Mouse (Mus musculus) frontal cortex, postnatal 10 days (tissue): ENCODE measurements around the gene Sema4a.
"Not testable (repeated sequence)": the region's sequence is repeated elsewhere in the genome, so short reads cannot be mapped to it uniquely, and the experiment has no call there.

Experiments
- DNase-seq, 2 experiments: peaks; one replicate each; pipeline ENCODE4 v3.0.0; 2022; ENCODE audit warnings: low spot score in 2 of 2, mixed read lengths in 1 of 2

The Sema4a gene

DNA sequence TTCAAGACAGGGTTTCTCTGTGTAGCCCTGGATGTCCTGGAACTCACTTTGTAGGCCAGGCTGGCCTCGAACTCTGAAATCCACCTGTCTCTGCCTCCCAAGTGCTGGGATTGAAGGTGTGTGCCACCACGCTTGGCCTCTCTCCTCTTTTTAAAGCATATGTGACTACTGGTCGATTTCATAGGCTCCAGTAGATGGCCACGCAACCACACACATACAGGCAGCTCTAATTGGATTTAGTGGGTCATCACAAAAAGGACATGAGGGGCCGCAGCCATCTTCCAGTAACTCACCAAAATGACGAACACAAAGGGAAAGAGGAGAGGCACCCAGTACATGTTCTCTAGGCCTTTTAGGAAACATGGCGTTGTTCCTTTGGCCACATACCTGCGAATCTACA lies 32.3 kb downstream of the Sema4a start:
- not testable (repeated sequence) for DNase-seq

DNA sequence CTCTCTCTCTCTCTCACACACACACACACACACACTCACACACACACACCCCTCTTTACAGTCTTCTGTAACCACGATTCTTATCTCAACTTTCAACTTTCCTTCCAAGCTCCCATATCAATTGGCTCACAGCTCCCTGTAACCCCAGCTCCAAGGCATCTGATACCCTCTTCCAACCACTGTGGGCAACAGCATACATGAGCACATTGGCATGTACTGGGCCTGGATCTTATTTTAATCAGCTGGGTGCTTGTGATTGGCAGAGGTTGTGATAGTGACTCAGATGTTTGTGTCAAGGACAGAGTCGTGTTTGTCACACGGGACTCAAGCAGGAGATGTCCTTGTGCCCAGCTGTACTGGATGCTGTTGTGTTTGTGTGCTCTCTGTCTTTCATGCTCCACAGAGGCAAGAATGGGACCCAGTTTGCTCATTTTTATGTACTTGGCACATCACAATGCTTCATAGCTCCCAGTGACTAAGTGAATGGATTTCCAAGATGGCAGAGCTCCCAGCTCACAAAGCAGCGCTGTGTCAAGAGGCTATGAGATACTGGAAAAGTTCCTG lies 33.6 kb downstream of the Sema4a start:
- DNase-seq: no peak

DNA sequence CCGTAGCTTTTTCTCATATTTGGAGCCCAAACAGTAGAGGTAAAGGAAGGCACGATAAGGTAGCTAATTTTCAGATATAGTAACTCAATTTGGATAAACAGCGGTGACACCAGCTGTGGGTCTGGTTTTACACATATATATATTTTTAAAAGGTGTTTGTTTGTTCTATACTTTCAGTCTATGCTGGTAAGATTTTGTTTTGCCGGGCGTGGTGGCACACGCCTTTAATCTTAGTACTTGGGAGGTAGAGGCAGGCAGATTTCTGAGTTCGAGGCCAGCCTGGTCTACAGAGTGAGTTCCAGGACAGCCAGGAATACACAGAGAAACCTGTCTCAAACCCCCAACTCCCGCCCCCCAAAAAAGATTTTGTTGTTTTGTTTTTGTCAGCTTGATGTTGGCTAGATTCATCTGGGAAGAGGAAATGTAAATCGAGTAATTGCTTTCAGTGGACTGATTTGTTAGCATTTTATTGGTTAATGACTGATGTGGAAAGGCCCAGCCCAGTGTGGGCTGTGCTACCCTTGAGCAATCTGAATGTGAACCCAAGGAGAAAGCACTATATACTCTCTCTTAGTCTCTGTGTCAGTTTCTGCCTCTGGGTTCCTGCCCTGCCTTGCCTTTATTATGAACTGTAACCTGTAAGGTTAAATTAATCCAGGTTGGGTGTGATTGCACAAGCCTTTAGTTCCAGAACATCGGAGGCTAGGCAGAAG lies 35.1 kb downstream of the Sema4a start:
- no peak for DNase-seq

DNA sequence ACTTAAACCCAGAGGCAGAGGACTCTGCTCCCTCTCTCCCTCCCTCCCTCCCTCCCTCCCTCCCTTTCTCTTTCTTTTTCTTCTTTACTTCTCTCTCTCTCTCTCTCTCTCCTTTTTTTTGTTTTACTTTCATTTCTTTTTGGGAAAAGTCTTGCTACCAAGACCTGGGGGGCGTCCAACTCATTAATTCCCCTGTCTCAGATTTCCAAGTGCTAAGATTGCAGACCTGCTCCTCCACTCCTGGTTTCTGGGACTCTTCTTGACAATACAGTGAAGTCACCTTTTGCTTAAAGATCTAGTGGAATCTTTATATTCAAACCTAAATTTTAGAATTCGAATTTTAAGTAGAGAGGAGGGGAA lies 35.7 kb downstream of the Sema4a start:
- DNase-seq: no peak

DNA sequence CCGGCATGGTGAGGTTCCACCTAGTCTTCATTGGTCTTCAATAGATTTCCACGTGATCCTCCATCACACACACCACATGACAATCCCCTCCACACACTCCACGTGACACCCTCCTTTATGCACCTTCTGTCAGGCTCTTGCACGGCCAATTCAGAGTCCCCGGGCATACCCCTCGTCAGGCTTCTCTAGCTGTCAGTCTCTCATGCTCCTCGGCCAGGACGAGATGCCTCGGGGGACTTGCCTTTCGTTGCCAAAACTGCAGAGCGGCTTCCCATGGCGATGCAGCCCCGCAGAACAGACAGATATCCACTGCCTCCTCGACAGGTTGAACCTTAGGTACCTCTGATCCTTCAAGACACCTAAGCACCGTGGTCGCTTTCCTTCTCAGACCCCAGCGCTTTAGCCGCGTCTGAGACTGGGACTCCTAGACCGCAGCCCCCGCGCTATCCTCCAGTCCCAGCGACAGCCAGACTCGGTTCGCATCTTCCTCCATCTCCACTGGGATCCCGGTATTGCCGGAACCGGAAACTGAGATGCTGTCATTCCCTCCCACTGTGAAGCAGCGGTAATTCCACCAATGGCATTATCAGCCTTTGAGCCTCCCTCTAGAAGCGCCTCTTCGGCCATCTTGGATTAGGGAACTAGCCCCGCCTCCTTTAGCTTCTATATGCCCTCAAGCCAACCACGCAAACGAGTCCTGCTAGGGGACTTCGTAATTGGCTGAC lies 36.2 kb downstream of the Sema4a start, which contains the start of gene Slc25a44:
Slc25a44 (minus strand) TSS at position 535 of the 725 bp plus-strand sequence.
- DNase-seq: peak; percentile 91 to 92

DNA sequence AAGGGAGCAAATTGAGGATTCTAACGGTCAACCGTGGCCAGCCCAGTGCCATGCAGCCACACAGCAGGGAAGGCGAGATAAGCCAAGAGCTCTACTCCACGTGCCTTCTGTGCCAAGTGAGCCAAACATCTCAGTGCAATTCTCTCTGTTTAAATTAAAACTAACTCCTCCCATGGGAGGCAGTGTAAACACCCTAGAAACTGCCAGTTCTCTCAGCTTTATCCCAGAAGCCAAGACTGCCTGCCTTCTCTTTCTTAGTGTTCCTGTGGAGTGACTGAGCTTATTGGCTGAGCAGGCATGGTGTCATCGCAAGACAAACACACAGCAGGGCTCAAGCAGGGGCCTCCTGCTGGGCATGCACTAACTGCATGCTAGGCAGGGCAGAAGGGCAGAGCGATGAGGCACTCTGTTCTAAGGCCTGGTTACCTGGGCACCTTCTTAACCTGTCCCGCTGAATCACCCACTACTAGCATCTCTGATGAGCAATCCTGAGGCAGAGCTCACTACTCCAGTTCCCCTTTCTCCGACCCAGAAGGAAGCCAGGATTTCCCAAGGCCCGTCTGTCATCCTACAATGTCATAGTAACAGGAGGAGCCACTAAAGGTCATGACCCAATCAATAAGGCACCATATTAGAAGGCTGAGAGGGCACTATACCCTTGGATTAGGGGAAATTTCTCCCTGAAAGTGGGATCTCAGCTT lies 38.8 kb downstream of the Sema4a start:
- DNase-seq: no peak

DNA sequence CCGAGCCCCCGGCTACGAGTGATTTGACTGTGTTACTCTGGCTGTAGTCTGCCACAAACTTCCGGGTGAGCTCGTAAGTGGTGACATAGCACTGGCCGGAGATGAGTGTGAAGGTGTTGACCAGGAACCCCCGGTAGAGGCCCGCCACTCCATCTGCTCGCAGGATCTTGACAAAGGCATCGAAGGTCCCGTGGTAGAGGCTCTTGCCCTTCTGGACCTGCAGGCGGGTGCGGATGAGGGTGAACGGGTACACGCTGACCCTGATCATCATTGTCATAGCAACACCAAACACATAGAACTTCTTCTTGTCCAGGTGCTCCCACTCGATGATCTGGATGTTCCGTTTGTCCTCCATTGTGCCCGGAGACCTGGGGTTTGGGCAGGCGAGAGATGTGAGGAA lies 40.2 kb downstream of the Sema4a start:
- DNase-seq: no peak

DNA sequence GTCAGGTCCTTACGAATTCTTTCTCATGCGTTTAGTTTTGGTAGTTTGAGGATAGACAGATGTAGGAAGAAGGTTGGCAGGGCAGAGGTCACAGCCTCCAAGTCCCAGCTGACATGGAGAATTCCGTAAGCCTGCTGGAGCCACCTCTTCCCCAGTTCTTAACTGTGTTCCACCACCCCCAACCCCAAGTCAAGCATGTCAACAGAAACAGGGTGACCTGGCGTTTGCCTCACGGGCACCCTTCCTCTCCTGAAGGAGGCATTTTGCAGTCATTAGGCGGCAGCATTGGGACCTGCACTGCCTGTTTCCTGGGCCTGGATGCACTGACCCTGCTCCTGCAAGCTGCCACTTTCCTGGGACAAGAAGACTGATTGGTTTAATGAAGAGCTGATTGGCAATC lies 43.0 kb downstream of the Sema4a start:
- DNase-seq: no peak

DNA sequence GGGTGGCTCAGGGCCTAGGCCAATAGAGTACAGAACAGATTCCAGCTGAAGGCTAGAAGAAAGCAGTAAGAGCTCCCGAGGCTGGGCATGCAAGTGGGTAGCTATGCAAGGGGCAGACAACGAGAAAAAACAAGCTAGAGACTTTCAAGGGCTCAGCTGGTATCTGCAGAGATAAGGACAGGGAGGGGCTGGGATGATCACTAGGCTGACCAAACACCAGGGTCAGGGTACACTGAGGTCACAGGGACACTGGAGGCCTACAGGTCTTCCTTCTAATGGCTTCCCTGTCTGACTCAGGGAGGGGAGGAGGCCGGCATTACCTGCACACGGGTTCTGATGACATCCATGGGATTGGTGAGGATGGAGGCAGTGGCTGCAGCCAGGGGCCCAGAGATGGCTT lies 45.3 kb downstream of the Sema4a start:
- no peak for DNase-seq

DNA sequence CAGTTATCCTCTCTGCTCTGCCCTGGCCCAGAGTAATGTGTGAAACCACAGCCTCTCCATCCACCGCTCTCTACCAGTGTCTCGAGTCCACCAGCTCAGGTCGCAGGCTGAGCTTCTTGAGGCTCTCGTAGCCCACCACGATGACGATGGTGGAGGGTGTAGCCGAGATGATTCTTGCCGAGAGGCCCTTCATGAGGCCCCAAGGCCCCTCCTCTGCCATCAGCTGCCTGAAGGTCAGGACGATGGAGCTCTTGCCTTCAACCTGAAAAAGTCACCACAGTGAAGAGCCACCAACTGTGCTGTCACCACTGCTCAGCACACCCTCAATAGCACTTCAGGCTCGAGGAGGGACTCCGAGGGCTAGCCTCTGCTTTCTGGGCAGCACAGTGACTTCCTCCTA lies 48.3 kb downstream of the Sema4a start:
- no peak for DNase-seq

DNA sequence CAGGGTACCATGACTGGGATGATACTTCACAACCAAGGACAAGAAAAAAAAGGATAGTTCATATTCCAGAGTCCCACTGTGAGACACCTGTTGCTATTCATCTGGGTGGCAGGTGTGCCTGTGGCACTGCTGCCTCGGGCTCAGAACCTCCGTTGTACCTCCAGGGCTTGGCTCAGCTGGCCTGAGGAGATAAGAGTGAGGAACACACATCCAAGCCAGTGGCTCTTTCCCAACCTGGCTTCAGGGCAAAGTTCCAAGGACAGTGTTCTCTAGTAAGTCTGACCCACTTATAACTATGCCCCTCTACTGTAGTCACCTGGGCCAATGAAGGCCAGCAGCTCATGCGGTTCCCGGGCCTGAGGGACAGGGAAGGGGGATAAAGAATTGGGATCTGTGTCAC lies 49.3 kb downstream of the Sema4a start:
- no peak for DNase-seq

DNA sequence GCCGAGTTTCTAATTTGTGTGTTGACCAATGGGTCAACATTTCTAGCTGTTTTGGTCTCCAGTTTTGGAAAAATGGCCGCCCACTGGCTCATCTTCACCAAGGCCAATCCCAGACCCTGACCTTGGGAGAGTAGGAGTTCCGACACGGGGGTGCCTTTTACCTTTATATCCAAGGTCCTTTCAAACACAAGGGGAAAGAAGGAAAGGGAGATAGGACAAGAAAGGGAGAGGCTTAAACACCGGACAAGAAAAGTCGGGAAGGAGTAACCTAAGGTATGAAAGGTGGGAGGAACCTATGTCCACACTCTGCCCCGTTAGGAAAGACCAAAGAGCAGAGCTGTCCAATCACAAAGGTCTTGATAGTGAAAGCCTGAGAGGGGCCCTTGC lies 50.3 kb downstream of the Sema4a start:
- DNase-seq: no peak

DNA sequence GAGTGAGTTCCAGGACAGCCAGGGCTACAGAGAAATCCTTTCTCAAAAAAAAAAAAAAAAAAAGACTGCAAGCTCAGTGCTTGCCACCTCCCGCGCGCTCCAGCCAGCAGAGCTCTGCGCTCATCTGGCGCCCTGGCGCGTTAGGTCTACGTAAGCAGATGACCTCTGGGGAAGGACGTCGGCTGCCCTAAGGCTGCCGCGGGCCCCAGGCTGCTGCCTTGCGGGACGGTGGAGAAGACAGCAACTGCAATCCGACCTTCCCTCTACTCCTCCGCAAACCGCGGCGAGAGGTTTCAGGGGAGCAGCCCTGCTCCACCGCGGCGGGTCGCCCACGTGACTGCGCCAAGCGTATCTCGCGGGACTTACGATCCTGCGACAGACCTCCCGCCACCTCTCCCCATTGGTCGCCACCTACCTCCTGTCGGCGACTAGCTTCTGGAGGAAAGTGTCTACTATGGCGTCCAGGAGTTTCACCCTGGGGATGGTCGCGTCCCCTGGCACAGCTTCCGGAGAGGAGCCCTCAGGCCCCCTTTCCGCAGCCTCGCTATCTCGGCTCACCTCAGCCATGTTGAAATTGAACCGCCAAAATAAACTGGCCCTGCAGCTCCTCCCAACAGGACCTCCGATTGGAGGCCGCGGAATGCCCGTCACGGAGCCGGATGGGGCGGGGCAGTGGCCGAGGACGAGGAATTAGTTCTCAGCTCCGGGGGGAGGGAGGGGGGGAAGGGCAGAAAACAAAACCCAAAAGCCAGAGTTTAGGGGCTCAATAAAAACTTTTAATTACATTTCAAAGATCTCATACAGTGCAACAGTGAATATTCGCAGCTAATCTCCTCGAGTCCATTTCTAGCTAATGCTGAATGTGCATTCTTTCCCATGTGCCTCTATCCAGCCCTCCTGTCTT lies 51.0 kb downstream of the Sema4a start, which contains the start of gene Pmf1:
Pmf1 (minus strand) TSS at position 591 of the 904 bp plus-strand sequence.
- peak; percentile 85 to 90 for DNase-seq

DNA sequence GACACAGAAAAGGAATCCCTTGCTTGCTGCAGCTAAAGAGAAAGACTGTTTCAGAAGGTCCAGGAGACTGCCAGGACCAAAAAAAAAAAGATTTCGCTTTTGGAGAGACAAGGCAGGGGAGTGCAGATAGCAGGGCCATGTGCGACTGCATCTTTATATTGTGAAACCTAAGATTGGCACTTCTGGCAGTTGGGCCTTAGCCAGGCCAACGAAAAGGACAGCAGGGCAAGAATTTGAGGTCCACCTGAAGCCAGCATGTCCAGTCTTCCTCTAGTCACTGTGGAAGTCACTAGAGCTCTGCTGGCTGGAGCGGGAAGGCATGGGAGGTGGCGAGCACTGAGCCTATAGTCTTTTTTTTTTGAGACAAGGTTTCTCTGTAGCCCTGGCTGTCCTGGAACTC lies 52.0 kb downstream of the Sema4a start:
- DNase-seq: no peak

DNA sequence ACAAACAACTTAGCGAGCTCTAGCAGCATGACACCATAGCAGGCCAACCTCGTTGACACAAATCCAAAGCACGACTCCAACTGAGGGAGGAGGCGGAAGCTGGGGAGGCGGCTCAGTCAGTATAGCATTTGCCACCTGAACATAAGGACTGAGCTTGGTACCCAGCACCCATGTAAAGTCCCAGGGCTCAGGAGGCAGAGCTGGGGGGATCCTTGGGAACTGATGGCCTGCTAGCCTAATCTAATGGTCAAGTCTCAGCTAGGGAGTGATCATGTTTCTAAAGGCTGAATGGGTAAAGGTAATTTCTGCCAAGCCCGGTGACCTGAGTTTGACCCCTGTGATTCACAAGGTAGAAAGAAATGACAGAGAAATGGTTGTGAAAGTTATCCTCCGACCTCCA lies 53.5 kb downstream of the Sema4a start:
- no peak for DNase-seq

DNA sequence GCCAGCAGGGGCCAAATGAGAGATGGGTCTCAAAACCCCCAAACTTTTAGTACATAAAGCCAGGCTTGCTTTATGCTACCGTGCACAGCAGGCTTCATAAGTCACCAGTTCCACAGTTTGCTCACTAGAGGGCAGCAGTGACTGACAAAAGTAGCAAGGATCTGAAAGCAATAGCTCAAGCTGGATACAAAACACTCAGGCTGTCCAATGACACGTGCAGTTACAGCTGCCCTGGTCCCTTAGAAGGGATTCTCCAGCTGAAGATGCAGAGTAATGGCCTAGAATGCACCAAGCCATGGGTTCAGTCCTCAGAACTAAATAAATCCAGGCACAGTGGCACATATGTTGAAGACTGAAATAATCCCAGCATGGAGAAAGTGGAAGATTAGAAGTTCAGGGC lies 53.9 kb downstream of the Sema4a start:
- peak; percentile 37 to 51 for DNase-seq

DNA sequence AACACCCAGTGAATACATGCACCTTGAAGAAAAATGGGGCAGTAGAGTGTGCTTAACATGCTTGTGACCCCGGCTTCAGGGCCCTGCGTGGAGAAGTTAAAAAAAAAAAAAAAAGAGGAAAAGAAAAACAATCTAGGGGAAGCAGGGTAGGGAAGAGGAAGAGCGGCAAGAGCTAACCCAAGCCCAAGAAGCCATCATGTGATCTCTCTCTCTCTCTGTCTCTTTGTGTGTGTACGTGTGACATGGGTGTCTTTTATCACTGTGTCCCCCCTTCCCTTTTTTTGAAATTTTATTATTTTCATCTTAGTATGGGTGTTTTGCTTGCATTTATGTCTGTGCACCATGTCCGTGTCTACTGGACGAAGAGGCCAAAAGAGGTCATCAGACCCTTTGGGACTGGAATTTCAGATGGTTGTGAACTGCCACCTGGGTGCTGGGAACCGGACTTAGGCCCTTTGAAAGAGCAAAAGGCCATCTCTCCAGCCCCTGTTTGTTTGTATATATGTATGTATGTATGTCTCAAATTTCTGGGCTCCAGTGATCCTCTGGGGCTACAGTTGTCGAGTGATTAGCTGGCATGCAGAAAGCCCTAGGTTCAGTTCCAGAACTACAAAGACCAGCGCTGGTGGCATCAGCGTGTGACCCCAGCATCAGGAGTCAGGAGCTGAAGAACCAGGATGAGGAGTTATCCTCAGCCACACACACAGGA lies 57.3 kb downstream of the Sema4a start:
- no peak for DNase-seq

DNA sequence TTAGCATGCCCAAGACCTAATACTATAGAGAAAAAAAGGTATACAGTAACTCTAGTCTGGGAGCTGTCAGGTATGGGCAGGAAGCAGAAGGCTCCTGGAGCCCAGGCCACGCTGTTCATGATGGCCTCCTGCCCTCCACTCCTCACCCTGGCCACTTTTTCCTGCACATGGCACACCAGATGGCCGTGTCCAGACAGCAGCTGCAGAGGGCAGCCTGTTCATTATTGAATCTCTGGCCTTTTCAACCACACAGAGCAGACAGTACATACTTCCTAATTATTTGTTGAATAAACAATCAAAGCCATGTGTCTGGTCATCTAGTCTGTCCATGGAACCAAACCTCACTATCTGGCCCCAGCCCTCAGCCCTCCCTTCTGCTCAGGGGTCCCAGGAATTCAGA lies 62.3 kb downstream of the Sema4a start:
- DNase-seq: no peak

DNA sequence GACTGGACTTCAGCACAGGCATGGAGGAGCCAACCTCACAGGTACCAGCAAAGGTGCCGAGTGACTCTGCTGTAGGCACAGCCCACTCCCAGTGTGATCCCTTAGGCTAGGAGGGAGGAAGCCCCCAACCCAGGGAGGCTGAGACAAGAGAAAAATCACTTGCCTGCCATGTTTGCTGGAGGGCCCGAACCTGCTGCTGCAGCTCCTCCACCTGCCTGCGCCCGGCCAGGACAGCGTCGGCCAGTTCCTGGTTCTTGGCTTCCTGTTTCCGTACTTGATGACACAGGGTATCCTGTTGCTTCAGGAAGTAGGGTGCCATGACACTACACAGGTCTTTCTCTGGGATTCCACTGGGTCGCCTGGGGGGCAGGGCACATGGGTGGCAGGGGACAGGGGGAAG lies 65.2 kb downstream of the Sema4a start:
- no peak for DNase-seq

DNA sequence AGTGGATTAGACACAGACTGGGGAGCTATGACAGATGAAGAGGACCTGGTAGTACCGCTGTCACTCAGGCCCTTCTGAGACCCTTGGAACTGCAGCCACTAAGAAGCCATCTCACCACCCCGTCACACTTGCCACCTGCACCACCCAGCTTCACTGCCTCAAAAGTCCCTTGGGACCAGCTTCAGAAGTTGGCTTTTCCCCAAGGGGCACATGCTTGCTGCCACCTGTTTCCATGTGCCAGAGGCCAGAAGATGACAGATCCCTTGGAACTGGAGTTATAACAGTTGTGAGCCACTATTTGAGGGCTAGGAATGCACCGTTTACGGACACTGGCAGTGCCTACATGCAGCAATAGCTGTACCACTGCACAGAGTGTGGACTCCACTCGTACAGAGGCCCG lies 65.7 kb downstream of the Sema4a start:
- no peak for DNase-seq
